Mouse (Mus musculus) intestine, embryonic 15.5 days (tissue): ENCODE data around the gene Kat6b. TPM values are rescaled to one million over a fixed set of nuclear protein-coding genes. Genes with fewer than 3 reads are reported as not detected.

Source experiments
- ATAC-seq: fragments of 200-750 bp; cut with Nextera tagmentation; 2 replicates; pipeline ENCODE4 v1.8.0; 2017; ENCODE audit warnings: moderate TSS enrichment, moderate library complexity
- H3K27ac ChIP-seq: fragments of 300-500 bp; sonication (generic); 2 replicates; pipeline ENCODE4 v1.5.1; 2015; ENCODE audit warnings: mild to moderate bottlenecking, inconsistent platforms
- H3K27me3 ChIP-seq: fragments of 300-500 bp; sonication (generic); replicated peaks from 2 replicates; pipeline ENCODE4 v1.6.1; 2015; ENCODE audit warnings: inconsistent platforms
- H3K36me3 ChIP-seq: fragments of 300-500 bp; sonication (generic); 2 replicates; pipeline ENCODE4 v1.6.1; 2015; ENCODE audit warnings: inconsistent platforms
- H3K4me1 ChIP-seq: fragments of 300-500 bp; sonication (generic); replicated peaks from 2 replicates; pipeline ENCODE4 v1.6.1; 2015; ENCODE audit warnings: inconsistent platforms
- H3K4me2 ChIP-seq: fragments of 300-500 bp; sonication (generic); replicated peaks from 2 replicates; pipeline ENCODE4 v1.6.1; 2015; ENCODE audit warnings: mild to moderate bottlenecking, inconsistent platforms
- H3K4me3 ChIP-seq: fragments of 300-500 bp; sonication (generic); replicated peaks from 2 replicates; pipeline ENCODE4 v1.5.1; 2015; ENCODE audit warnings: inconsistent platforms
- H3K9ac ChIP-seq: fragments of 300-500 bp; sonication (generic); 2 replicates; pipeline ENCODE4 v1.6.1; 2015; ENCODE audit warnings: inconsistent platforms
- H3K9me3 ChIP-seq: fragments of 300-500 bp; sonication (generic); 2 replicates; pipeline ENCODE4 v1.6.1; 2016; ENCODE audit warnings: inconsistent platforms
- WGBS: fragments of 180-500 bp; shearing (Covaris S2); methylation state at CpG from one replicate; pipeline ENCODE4 v1.1.7; 2015; 5-methylcytosine and 5-hydroxymethylcytosine counted together
- polyA plus RNA-seq: library from polyadenylated mRNA; unstranded; fragments of >200 nt; fragmentation: Nextera tagmentation; extraction: Ambion mirVana; gene quantifications from 2 replicates; pipeline ENCODE4 v1.2.1, GENCODE M21; 2015

Gene Kat6b
- polyA plus RNA-seq, 1 experiment from 2014 or later = 10.6 TPM

DNA sequence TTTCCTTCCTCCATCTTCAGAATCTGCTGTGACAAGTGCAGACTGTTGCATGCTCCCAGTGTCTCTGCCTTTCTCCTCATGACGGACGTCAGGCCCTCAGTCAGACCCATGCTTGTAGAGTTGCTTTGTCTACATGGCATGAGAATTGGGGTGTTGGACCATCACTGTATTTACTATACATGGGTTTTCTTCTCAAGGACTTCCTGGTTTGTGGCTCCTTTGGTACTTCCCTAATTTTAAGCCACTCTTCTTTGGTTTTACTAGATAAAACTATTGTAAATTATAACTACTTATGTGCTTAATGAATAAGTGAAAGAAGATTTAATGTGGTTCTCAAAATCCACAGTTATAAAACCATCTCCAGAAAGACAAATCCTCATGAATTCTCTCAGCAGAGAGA lies 134.6 kb downstream of the Kat6b start:
- Histone ChIP-seq H3K9me3 (no peaks in the 10 kb centered on the region), H3K36me3 (peaks cover 6% of the 10 kb centered on the region; the same call in 1 of the 2 replicates), H3K4me1 (0 out of 2 replicates have a peak, but pooled peaks cover 2% of the 10 kb centered on the region), H3K27ac (no peak overlapping the region), H3K27me3 (no peaks in the 10 kb centered on the region), H3K9ac (no peak overlapping the region), H3K4me3 (no peak overlapping the region), H3K4me2 (no peak overlapping the region)
- ATAC-seq = no peak
- 89% methylated on average over 2 of the region's 2 CpGs for WGBS

DNA sequence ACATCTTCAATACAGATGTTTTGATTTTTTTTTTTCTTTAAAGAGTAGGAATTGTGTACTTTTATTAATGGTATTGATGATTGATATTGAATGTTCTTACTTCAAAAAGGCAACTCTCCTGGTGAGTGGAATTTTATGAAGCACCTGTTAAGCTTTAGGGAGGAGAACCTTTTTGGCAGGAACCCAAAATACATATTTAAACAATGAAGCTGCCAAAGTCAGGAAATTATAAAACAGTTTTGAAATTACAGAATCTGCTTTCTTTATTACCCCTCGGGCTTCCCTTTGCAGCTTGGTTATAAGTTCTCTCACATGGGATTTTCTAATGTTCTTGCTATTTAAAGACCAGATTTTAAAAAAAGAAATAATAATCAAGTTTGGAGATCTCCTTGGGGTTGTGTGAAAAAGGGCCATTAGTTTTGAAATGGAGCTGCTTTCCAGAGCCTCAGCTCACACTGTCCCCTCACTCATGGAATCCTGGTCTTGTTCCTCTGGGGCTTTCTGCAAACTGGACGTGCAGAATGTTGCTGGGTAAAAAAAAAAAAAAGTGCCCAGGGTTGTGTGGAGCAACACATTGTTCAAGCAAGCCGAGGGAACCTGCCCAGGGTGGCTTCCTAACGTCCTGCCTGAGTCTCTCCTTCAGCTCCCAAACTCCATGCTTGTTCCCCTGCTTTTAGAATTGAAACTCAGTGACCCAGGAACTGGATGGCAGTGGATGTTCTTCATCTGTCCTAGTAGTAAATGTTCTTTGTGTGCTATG lies 136.2 kb downstream of the Kat6b start:
- H3K4me3 ChIP-seq = no peak overlapping the region
- H3K4me2 ChIP-seq = no peak overlapping the region
- ATAC-seq = no peak
- H3K9ac ChIP-seq = no peak overlapping the region
- peaks cover 6% of the 10 kb centered on the region; the same call in 1 of the 2 replicates for H3K36me3 ChIP-seq
- 47% methylated on average over 4 of the region's 4 CpGs for WGBS
- no peaks in the 10 kb centered on the region for H3K9me3 ChIP-seq
- no peaks in the 10 kb centered on the region for H3K27me3 ChIP-seq
- H3K27ac ChIP-seq = 0 out of 2 replicates have a peak overlapping the region, but pooled peaks have one; percentile 17
- H3K4me1 ChIP-seq = 0 out of 2 replicates have a peak, but pooled peaks cover 2% of the 10 kb centered on the region

DNA sequence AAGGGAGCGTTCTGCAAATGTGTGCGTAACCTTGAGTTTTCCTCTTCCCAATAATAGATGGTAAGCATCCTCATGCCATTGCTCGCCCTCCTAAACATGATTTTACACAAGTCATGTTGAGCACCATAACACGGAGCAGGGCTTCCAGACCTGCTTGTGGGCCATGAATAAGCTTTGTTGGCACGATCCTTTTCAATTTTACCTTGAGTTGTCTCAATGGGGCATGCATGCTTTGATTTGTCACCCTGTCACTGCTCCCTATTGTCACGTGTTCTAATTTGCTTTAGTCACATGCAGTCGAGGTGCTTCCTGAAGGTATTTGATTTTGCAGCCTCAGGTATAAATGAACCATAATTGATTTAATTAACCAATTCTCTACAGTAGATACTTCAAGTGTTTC lies 138.7 kb downstream of the Kat6b start:
- ATAC-seq = no peak
- 90% methylated on average over 7 of the region's 7 CpGs for WGBS
- no peak overlapping the region for H3K4me3 ChIP-seq
- no peaks in the 10 kb centered on the region for H3K27me3 ChIP-seq
- no peaks in the 10 kb centered on the region for H3K9me3 ChIP-seq
- no peak overlapping the region for H3K4me2 ChIP-seq
- H3K27ac ChIP-seq = no peak overlapping the region
- H3K9ac ChIP-seq = no peak overlapping the region
- 0 out of 2 replicates have a peak, but pooled peaks cover 2% of the 10 kb centered on the region for H3K4me1 ChIP-seq
- H3K36me3 ChIP-seq = peaks cover 9% of the 10 kb centered on the region

DNA sequence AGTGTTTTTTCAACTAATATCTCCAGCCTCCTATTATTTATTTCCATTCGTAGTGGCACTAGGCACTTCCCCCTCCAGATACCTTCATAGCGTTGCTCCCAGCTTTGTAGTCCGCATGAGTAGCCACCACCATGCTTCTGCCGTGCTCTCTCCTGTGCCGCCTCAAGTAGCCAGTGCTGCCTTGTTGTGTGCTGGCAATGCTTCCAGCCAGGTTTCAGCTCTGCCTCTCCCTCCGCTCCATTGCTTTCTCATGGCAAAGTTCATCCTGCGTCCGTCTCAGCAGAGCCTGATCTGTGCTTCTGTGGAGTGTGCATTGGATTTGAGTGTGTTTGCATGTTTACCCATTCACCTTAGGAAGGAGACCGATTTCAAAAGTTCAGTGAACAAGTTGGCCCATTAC lies 144.7 kb downstream of the Kat6b start:
- no peak for ATAC-seq
- Histone ChIP-seq H3K27me3 (no peaks in the 10 kb centered on the region), H3K4me2 (no peak overlapping the region), H3K27ac (no peak overlapping the region), H3K4me1 (no peaks in the 10 kb centered on the region), H3K9me3 (no peaks in the 10 kb centered on the region), H3K9ac (no peak overlapping the region), H3K36me3 (peaks cover 16% of the 10 kb centered on the region; the same call in 1 of the 2 replicates), H3K4me3 (no peak overlapping the region)
- WGBS = 92% methylated on average over 9 of the region's 9 CpGs

DNA sequence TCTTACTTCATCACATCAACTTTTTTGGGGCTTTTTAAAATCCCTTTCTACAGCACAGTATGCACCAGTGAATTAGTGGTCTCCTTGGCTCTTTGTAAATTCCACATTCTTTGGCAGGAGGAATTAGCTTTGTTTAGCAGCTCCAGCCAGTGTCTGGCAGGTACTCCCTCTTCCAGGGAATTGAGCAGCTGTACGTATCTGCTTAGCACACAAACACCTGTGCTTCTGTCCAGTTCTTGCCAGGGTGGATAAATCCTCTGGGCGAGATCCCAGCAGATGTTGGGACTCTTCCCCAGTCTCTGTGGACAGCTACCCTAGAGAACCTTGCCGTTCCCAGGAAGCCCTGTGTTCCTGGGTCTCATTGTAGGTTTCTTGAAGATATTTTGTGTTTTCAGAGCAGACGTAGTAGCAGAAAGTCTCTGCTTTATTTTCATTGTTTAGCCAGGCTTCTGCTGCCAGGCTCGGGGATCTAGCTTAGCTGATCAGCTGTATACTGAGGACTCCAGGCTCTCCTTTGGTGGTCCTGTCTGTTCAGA lies 150.5 kb downstream of the Kat6b start:
- Histone ChIP-seq H3K9me3 (no peaks in the 10 kb centered on the region), H3K9ac (no peak overlapping the region), H3K27ac (peak overlapping the region; percentile 32; the same call in 1 of the 2 replicates), H3K27me3 (no peaks in the 10 kb centered on the region), H3K4me3 (no peak overlapping the region), H3K36me3 (peaks cover 4% of the 10 kb centered on the region; the same call in 1 of the 2 replicates), H3K4me2 (no peak overlapping the region), H3K4me1 (peaks cover 5% of the 10 kb centered on the region; the same call in 1 of the 2 replicates)
- ATAC-seq = no peak
- WGBS = 47% methylated on average over 5 of the region's 5 CpGs

DNA sequence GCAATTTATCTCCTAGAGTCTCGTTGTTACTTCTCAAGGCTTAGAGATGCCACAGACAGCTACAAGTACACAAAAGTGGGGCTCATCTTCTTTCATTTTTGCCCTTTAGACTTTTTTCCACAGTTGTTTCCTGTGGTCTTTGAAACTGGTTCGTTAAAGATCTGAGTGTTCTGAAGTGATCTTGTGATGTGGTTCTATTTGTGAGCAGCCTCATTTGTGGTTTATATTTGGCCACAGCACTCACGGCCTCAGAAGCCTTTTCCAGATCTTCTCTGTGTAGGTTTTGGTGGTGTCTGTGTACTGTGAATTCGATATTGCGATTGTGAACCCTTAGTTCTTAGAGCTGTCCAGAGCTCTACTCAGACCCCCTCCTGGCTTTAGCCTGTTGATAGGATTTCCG lies 155.3 kb downstream of the Kat6b start:
- H3K4me1 ChIP-seq = peaks cover 5% of the 10 kb centered on the region; the same call in 1 of the 2 replicates
- no peaks in the 10 kb centered on the region for H3K9me3 ChIP-seq
- no peak overlapping the region for H3K27ac ChIP-seq
- H3K4me2 ChIP-seq = no peak overlapping the region
- peaks cover 2% of the 10 kb centered on the region; the same call in 1 of the 2 replicates for H3K36me3 ChIP-seq
- no peaks in the 10 kb centered on the region for H3K27me3 ChIP-seq
- 80% methylated on average over 6 of the region's 6 CpGs for WGBS
- H3K9ac ChIP-seq = no peak overlapping the region
- H3K4me3 ChIP-seq = no peak overlapping the region
- no peak for ATAC-seq

DNA sequence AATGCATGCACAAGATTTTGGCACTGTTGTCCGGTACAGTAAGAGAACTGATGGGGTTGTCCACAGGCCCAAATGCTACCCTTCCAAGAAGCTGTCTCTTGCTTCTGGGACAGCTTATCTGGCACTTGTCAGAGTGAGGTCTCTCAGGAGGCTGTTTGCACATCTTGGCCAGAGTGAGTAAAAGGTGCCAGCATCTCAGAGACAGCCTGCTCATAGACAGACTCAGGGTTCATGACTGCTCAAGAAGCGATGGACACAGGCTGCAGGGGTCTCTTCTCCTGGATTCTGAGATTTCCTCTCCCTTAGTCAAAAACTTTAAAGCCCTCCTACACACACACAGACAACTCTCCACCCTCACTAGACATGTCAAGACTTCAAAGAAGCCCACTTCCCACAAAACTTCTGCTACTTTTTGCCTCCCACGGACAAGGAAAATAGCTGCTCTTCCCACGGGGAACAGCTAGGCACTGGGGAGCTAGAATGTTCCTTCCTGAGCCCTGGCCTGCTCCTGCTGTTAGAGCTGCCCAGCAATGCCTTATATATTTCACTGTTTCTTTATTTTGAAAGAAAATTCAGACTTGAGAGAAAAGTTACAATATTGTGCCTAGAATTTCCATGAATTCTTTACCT lies 159.7 kb downstream of the Kat6b start:
- Histone ChIP-seq H3K4me2 (no peak overlapping the region), H3K4me3 (no peak overlapping the region), H3K4me1 (no peaks in the 10 kb centered on the region), H3K36me3 (0 out of 2 replicates have a peak, but pooled peaks cover 3% of the 10 kb centered on the region), H3K9me3 (no peaks in the 10 kb centered on the region), H3K27me3 (no peaks in the 10 kb centered on the region), H3K27ac (no peak overlapping the region), H3K9ac (no peak overlapping the region)
- no peak for ATAC-seq
- WGBS = 72% methylated on average over 4 of the region's 4 CpGs

DNA sequence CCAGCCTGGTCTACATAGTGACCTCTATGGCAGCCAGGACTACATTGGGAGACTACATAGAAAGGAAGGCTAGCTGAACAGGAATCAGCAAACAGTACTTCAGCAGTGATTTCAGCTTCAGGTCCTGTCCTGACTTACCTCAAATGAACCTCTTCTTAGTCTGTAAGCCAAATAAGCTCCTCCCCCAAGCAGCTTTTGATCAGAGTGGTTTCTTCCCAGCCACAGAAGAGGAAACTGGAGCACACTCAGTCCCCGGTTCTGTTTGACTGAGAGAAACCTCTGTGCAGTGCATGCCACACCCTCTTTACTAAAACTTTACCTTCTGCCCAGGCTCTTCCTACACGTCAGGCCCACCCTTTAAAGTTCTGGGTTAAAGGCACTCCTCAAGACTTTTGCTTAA lies 172.6 kb downstream of the Kat6b start:
- H3K27me3 ChIP-seq = no peaks in the 10 kb centered on the region
- H3K9me3 ChIP-seq = no peaks in the 10 kb centered on the region
- no peaks in the 10 kb centered on the region for H3K36me3 ChIP-seq
- no peak overlapping the region for H3K4me3 ChIP-seq
- no peak overlapping the region for H3K27ac ChIP-seq
- 68% methylated on average over 2 of the region's 2 CpGs for WGBS
- no peak overlapping the region for H3K9ac ChIP-seq
- H3K4me2 ChIP-seq = no peak overlapping the region
- no peak for ATAC-seq
- no peaks in the 10 kb centered on the region for H3K4me1 ChIP-seq

DNA sequence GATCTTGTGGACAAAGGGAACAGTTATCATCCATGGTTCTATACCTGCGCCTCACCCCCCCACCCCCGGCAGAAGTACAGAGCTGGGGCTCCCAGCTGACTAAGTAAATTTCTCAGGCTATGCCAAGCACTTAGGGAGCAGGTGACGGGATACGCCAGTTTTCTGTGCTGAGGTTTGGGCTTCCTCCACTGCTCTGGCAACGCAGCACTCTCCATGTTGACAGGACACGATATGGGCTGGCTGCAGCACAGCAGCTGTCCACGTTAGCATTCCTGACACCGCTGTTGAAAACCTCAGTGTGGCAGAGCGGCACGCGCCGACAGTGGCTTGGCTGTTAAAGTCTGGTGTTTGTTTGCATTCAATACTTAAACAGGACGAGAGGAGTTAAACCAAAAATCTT lies 177.9 kb downstream of the Kat6b start:
- Histone ChIP-seq H3K9ac (no peak overlapping the region), H3K27ac (no peak overlapping the region), H3K4me3 (no peak overlapping the region), H3K4me1 (no peaks in the 10 kb centered on the region), H3K36me3 (no peaks in the 10 kb centered on the region), H3K4me2 (no peak overlapping the region), H3K9me3 (no peaks in the 10 kb centered on the region), H3K27me3 (no peaks in the 10 kb centered on the region)
- WGBS = 74% methylated on average over 13 of the region's 13 CpGs
- ATAC-seq = no peak

DNA sequence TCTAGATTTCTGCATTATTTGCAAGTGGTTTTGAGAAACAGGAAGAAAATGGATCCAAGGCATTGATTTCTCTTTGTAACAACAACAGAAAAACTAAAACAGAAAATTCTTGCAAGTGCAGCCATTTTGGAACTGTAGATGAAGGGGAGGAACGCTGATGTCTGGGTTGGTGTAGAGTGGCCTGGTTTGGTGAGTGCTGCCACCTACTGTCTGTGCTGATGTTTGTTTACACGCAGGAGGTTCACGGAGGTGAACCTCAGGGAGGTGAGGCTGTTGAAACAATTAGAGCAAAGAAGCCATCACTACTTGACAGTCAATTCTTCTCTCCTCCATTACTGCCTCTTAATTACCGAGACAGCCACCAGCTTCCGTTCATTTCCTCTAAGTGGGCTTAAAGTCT lies 178.4 kb downstream of the Kat6b start:
- H3K4me3 ChIP-seq = no peak overlapping the region
- H3K27ac ChIP-seq = no peak overlapping the region
- no peak overlapping the region for H3K4me2 ChIP-seq
- H3K4me1 ChIP-seq = no peaks in the 10 kb centered on the region
- no peaks in the 10 kb centered on the region for H3K9me3 ChIP-seq
- peak; percentile 65; the same call in 1 of the 2 replicates for ATAC-seq
- H3K36me3 ChIP-seq = peaks cover 4% of the 10 kb centered on the region; the same call in 1 of the 2 replicates
- H3K27me3 ChIP-seq = no peaks in the 10 kb centered on the region
- no peak overlapping the region for H3K9ac ChIP-seq
- 30% methylated on average over 5 of the region's 5 CpGs for WGBS

DNA sequence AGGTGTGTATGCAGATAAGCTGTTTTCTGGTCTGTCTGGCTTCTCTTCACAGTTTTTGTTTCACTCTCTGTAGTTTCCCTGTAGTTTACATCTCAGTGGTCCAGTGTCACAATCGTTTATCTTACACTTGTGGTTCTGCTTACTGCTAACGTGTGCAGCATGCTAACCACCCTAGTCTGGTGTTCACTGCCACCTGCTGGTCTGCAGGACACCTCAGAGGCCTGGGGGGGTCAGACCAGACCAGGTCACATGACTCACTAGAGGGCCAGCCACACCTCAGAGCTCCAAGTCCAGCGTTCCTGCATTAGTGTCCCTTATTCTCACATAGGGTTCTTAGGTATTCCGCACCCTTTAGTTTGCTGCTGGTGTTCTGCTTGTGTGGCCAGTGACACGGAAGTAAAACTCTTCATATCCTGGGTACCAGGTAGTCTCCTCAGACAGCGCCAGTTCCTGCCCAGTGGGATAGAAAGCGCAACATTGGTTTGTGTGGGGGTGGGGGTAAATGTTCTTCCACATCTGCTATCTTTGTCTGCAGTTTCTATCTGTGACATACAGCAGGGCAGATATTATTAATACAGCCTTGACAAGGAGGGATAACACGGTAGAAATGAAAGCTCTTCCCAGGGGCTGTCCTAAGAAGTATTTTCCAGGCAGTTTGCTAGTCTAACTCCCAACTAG lies 181.4 kb downstream of the Kat6b start:
- Histone ChIP-seq H3K36me3 (peaks cover 12% of the 10 kb centered on the region), H3K27me3 (no peaks in the 10 kb centered on the region), H3K4me3 (no peak overlapping the region), H3K9ac (no peak overlapping the region), H3K4me1 (no peaks in the 10 kb centered on the region), H3K27ac (no peak overlapping the region), H3K9me3 (no peaks in the 10 kb centered on the region), H3K4me2 (no peak overlapping the region)
- WGBS = 66% methylated on average over 8 of the region's 8 CpGs
- peak; percentile 56 for ATAC-seq

DNA sequence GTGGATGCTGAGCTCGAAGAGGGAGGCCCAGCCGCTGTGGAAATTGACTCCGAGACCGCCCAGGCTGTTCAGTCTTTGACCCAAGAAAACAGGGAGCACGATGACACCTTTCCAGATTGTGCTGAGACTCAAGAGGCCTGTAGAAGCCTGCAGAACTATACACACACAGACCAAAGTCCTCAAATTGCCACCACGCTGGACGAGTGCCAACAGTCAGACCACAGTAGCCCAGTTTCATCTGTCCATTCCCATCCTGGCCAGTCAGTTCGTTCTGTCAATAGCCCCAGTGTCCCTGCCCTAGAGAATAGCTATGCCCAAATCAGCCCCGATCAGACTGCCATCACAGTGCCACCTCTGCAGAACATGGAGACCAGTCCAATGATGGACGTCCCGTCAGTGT lies 188.0 kb downstream of the Kat6b start:
- no peak overlapping the region for H3K27ac ChIP-seq
- peak; percentile 12; the same call in 1 of the 2 replicates for ATAC-seq
- H3K4me1 ChIP-seq = no peaks in the 10 kb centered on the region
- H3K4me3 ChIP-seq = no peak overlapping the region
- 90% methylated on average over 11 of the region's 11 CpGs for WGBS
- H3K4me2 ChIP-seq = no peak overlapping the region
- no peak overlapping the region for H3K9ac ChIP-seq
- no peaks in the 10 kb centered on the region for H3K27me3 ChIP-seq
- no peaks in the 10 kb centered on the region for H3K9me3 ChIP-seq
- H3K36me3 ChIP-seq = peaks cover 28% of the 10 kb centered on the region
